Mouse (Mus musculus) myocyte (in vitro differentiated cells): ENCODE data around the gene Armc2.

Experiments used
- CEBPB ChIP-seq: IDR thresholded peaks from 2 replicates; pipeline ENCODE4 v1.6.1; 2011; ENCODE audit warnings: mild to moderate bottlenecking, moderate library complexity; ENCODE audit not compliant: poor library complexity, insufficient read depth, severe bottlenecking
- POLR2A ChIP-seq: IDR thresholded peaks from one replicate; pipeline ENCODE4 v1.6.1; 2011; ENCODE audit warnings: low read depth, mild to moderate bottlenecking, control low read depth, moderate library complexity; ENCODE audit not compliant: insufficient read length
- TCF12 ChIP-seq: IDR thresholded peaks from one replicate; pipeline ENCODE4 v1.6.1; 2011; ENCODE audit warnings: mild to moderate bottlenecking, control low read depth; ENCODE audit not compliant: poor library complexity, insufficient read depth, severe bottlenecking
- TCF3 ChIP-seq: IDR thresholded peaks from one replicate; pipeline ENCODE4 v1.6.1; 2011; ENCODE audit warnings: low read depth, control low read depth; ENCODE audit not compliant: insufficient read length

DNA sequence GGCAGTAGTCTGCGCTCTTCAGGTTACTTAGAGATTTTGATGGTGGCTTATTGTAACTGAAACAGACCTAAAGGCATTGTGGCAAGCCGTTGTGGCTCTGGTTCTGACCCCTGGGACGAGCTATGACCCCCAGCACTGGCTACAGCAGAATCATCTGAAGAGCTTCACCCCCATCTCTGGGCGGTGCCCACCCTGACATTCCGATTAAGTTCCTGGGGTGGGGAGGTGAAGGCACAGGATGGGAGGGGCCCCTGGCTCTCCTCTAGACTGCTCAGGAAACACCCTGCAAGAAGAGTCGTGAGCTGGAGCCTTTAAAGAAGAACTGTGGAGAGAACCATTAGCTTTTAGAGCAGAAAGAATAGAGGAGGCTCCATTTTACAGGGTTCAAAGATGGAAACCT, 6.2 kb upstream of the Armc2 start:
- TF ChIP-seq POLR2A, result no peak
- TF ChIP-seq CEBPB, result no peak
- TF ChIP-seq TCF3, result no peak
- no peak for TF ChIP-seq TCF12
